Mouse (Mus musculus) heart, embryonic 15.5 days (tissue): ENCODE measurements around the gene Slc9a9. TPM values are rescaled to one million over a fixed set of nuclear protein-coding genes. Genes with fewer than 3 reads are reported as not detected.

Experiments
- ATAC-seq: fragments of 200-750 bp; cut with Nextera tagmentation; replicated peaks from 2 replicates; pipeline ENCODE4 v1.8.0; 2017; ENCODE audit warnings: low read depth, moderate TSS enrichment; ENCODE audit not compliant: insufficient number of reproducible peaks, insufficient read depth, low FRiP score
- H3K27ac ChIP-seq: fragments of 300-500 bp; sonication (generic); 2 replicates; pipeline ENCODE4 v1.5.1; 2015; ENCODE audit warnings: mild to moderate bottlenecking, inconsistent platforms
- H3K27me3 ChIP-seq: fragments of 300-500 bp; sonication (generic); 2 replicates; pipeline ENCODE4 v1.6.1; 2015; ENCODE audit warnings: inconsistent platforms
- H3K36me3 ChIP-seq: fragments of 300-500 bp; sonication (generic); 2 replicates; pipeline ENCODE4 v1.6.1; 2015; ENCODE audit warnings: mild to moderate bottlenecking, inconsistent platforms
- H3K4me1 ChIP-seq: fragments of 300-500 bp; sonication (generic); replicated peaks from 2 replicates; pipeline ENCODE4 v1.6.1; 2015; ENCODE audit warnings: inconsistent platforms
- H3K4me2 ChIP-seq: fragments of 300-500 bp; sonication (generic); 2 replicates; pipeline ENCODE4 v1.6.1; 2015; ENCODE audit warnings: inconsistent platforms, mild to moderate bottlenecking, moderate library complexity
- H3K4me3 ChIP-seq: fragments of 300-500 bp; sonication (generic); 2 replicates; pipeline ENCODE4 v1.5.1; 2015; ENCODE audit warnings: mild to moderate bottlenecking, inconsistent platforms
- H3K9ac ChIP-seq: fragments of 300-500 bp; sonication (generic); 2 replicates; pipeline ENCODE4 v1.6.1; 2015; ENCODE audit warnings: mild to moderate bottlenecking, inconsistent platforms
- H3K9me3 ChIP-seq: fragments of 300-500 bp; sonication (generic); replicated peaks from 2 replicates; pipeline ENCODE4 v1.6.1; 2016; ENCODE audit warnings: inconsistent platforms
- WGBS: fragments of 180-500 bp; shearing (Covaris S2); methylation state at CpG from one replicate; pipeline ENCODE4 v1.1.7; 2015; ENCODE audit warnings: mixed read lengths; 5-methylcytosine and 5-hydroxymethylcytosine counted together
- polyA plus RNA-seq: library from polyadenylated mRNA; unstranded; fragments of >200 nt; fragmentation: Nextera tagmentation; extraction: Ambion mirVana; gene quantifications from 2 replicates; pipeline ENCODE4 v1.2.1, GENCODE M21; 2015

The Slc9a9 gene
- polyA plus RNA-seq, 1 experiment from 2014 or later = 3.5 TPM

- H3K4me2 ChIP-seq = no peak overlapping the region
- no peak overlapping the region for H3K27ac ChIP-seq
- H3K27me3 ChIP-seq = no peaks in the 10 kb centered on the region
- H3K9me3 ChIP-seq = no peaks in the 10 kb centered on the region
- H3K4me1 ChIP-seq = no peaks in the 10 kb centered on the region
- H3K4me3 ChIP-seq = no peak overlapping the region
- H3K9ac ChIP-seq = no peak overlapping the region
- no peak for ATAC-seq
- no peaks in the 10 kb centered on the region for H3K36me3 ChIP-seq
- 82% methylated on average over 11 of the region's 11 CpGs for WGBS
Measured at GRCm38 (mm10) chr9:94839204-94839603, 169.5 kb downstream of the Slc9a9 start.

DNA sequence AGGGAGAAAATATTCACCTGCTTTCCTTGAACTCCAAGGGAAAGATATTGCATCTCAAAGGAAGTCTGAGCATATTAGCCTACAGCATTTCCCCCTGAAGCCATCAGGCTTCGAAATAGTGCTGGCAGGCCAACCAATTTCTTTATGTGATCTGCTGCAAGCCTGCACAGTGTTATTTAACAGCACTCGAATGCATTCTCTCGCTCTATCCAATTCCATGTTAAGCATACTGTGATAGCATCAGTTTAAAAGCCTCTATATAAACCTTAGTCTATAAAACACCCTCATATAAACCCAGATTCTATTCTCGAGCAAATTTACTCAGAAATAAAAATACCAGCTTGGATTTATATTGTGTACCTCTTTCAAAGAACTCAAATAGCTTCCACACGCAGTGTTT, 170.7 kb downstream of the Slc9a9 start:
- 79% methylated on average over 5 of the region's 5 CpGs for WGBS
- H3K4me2 ChIP-seq = no peak overlapping the region
- no peak overlapping the region for H3K27ac ChIP-seq
- ATAC-seq = no peak
- H3K4me3 ChIP-seq = no peak overlapping the region
- H3K9me3 ChIP-seq = no peaks in the 10 kb centered on the region
- no peaks in the 10 kb centered on the region for H3K27me3 ChIP-seq
- H3K4me1 ChIP-seq = no peaks in the 10 kb centered on the region
- H3K36me3 ChIP-seq = no peaks in the 10 kb centered on the region
- H3K9ac ChIP-seq = no peak overlapping the region

- ATAC-seq = no peak
- Histone ChIP-seq H3K9ac (no peak overlapping the region), H3K27ac (no peak overlapping the region), H3K27me3 (no peaks in the 10 kb centered on the region), H3K4me1 (no peaks in the 10 kb centered on the region), H3K4me2 (no peak overlapping the region), H3K4me3 (no peak overlapping the region), H3K36me3 (no peaks in the 10 kb centered on the region), H3K9me3 (no peaks in the 10 kb centered on the region)
- 84% methylated on average over 4 of the region's 4 CpGs for WGBS
Measured at GRCm38 (mm10) chr9:94840972-94841371, 171.3 kb downstream of the Slc9a9 start.

DNA sequence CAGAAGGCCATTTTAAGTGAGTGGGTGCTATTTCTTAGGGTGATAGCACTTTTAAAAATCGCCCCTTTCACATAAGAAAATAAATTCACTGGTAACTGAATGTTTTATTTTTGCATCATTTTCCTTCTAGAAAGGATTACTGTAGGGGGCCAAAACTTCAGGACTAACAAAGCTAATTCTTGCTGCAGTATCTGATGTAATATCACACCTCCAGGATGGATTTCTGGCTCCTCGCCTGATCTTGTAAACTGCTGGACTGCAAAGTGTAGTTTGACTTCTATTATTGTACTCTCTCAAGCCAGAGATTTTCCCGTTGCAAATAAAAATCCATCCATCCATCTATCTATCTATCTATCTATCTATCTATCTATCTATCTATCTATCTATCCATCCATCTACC, 174.5 kb downstream of the Slc9a9 start:
- Histone ChIP-seq H3K4me2 (no peak overlapping the region), H3K9ac (no peak overlapping the region), H3K4me1 (no peaks in the 10 kb centered on the region), H3K4me3 (no peak overlapping the region), H3K27me3 (no peaks in the 10 kb centered on the region), H3K9me3 (no peaks in the 10 kb centered on the region), H3K36me3 (no peaks in the 10 kb centered on the region), H3K27ac (no peak overlapping the region)
- WGBS = 74% methylated on average over 3 of the region's 3 CpGs
- no peak for ATAC-seq

DNA sequence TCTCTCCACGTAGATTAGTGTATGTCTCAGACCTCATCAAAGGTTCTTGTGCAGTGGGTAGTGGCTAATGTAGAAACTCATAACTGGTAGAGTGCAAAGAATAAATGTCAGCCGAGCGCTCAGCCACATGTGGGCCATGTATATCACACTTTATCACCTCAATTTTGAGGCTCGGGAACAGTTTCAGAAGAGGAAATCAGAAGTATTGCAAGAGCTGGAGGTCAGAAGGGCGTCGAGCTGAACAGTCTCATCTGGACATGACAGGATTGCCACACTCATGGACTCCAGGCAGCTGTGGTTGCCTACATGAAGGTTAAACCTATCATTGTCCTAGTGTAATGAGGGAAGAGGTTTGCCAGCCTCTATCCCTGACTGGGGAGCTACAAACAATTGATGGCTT, 177.9 kb downstream of the Slc9a9 start:
- H3K36me3 ChIP-seq = no peaks in the 10 kb centered on the region
- H3K4me3 ChIP-seq = no peak overlapping the region
- no peak overlapping the region for H3K27ac ChIP-seq
- no peaks in the 10 kb centered on the region for H3K9me3 ChIP-seq
- no peak for ATAC-seq
- H3K27me3 ChIP-seq = no peaks in the 10 kb centered on the region
- H3K4me2 ChIP-seq = no peak overlapping the region
- WGBS = 79% methylated on average over 6 of the region's 6 CpGs
- H3K4me1 ChIP-seq = no peaks in the 10 kb centered on the region
- H3K9ac ChIP-seq = no peak overlapping the region

DNA sequence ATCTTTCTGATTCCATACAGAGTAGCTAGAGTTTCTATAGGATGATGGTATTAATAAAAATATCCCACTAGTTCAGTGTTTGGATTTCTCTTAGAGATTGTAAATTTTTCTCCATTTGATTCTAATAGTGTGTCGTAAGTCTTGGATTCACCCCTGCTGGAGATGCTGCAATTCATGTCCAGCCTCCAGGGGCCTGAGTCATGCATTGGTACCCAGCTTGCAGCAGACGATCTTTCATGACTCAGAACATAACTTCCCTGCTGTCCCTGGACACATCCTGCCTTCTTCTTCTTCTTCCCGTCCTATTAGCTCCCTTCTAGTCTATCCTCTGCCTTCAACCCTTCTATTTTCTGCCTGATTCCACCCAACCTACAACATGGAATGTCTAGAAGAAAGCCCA, 181.8 kb downstream of the Slc9a9 start:
- WGBS = 65% methylated on average over 3 of the region's 3 CpGs
- ATAC-seq = no peak
- no peak overlapping the region for H3K4me3 ChIP-seq
- no peaks in the 10 kb centered on the region for H3K27me3 ChIP-seq
- no peak overlapping the region for H3K9ac ChIP-seq
- no peaks in the 10 kb centered on the region for H3K36me3 ChIP-seq
- H3K4me1 ChIP-seq = no peaks in the 10 kb centered on the region
- H3K27ac ChIP-seq = no peak overlapping the region
- H3K4me2 ChIP-seq = no peak overlapping the region
- no peaks in the 10 kb centered on the region for H3K9me3 ChIP-seq

DNA sequence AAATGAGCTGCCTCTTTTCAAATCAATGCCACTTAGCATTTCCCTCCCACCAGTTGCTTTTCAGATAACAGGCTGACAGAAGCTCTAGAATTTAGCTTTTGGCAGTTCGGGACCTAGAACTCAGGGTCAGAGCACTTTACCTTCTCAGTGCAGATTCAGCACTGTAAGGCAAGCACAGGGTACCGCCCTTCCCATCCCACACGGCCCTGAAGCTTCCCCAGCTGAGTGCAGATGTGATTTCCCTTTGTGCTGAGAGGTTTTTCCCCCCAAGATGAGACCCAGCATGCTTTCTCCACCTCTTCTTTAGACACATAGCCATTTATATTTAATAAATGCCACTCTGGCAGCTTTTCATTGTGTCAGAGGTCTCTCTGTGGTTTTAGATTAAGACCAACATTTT, 186.4 kb downstream of the Slc9a9 start:
- Histone ChIP-seq H3K9me3 (no peaks in the 10 kb centered on the region), H3K9ac (no peak overlapping the region), H3K4me1 (no peaks in the 10 kb centered on the region), H3K27me3 (no peaks in the 10 kb centered on the region), H3K36me3 (no peaks in the 10 kb centered on the region), H3K27ac (no peak overlapping the region), H3K4me2 (no peak overlapping the region), H3K4me3 (no peak overlapping the region)
- ATAC-seq = no peak
- WGBS = 43% methylated on average over 3 of the region's 3 CpGs

GRCm38 (mm10) chr9:94868557-94868956, 198.8 kb downstream of the Slc9a9 start:
- Histone ChIP-seq H3K4me3 (no peak overlapping the region), H3K4me2 (no peak overlapping the region), H3K4me1 (no peaks in the 10 kb centered on the region), H3K27me3 (no peaks in the 10 kb centered on the region), H3K36me3 (no peaks in the 10 kb centered on the region), H3K9ac (no peak overlapping the region), H3K27ac (no peak overlapping the region), H3K9me3 (no peaks in the 10 kb centered on the region)
- 81% methylated on average over 1 of the region's 1 CpGs for WGBS
- no peak for ATAC-seq

- Histone ChIP-seq H3K4me1 (no peaks in the 10 kb centered on the region), H3K27ac (no peak overlapping the region), H3K9me3 (no peaks in the 10 kb centered on the region), H3K4me2 (no peak overlapping the region), H3K4me3 (no peak overlapping the region), H3K36me3 (no peaks in the 10 kb centered on the region), H3K9ac (no peak overlapping the region), H3K27me3 (no peaks in the 10 kb centered on the region)
- ATAC-seq = no peak
- 62% methylated on average over 4 of the region's 4 CpGs for WGBS
Measured at GRCm38 (mm10) chr9:94869023-94869799, 199.5 kb downstream of the Slc9a9 start.

DNA sequence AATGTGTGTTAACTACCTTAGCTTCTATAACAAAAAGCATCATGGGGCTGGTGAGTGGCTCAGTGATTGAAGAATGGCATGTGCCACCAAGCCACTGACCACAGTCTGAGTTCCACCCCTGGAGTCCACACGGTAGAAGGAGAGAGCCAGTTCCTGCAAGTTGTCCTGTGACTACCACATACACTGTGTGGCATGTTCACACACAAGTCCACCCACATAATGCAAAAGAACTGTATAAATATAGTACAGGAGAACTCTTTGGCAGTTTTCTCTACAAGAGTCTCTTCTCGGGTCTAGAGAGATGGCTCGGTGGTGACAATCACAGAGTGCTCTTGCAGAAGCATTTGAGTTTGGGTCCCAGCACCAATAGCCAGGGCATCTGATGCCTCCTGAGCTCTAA, 212.8 kb downstream of the Slc9a9 start:
- H3K27me3 ChIP-seq = no peaks in the 10 kb centered on the region
- ATAC-seq = no peak
- 88% methylated on average over 3 of the region's 3 CpGs for WGBS
- H3K4me1 ChIP-seq = no peaks in the 10 kb centered on the region
- no peak overlapping the region for H3K27ac ChIP-seq
- H3K36me3 ChIP-seq = no peaks in the 10 kb centered on the region
- no peaks in the 10 kb centered on the region for H3K9me3 ChIP-seq
- no peak overlapping the region for H3K4me3 ChIP-seq
- H3K4me2 ChIP-seq = no peak overlapping the region
- no peak overlapping the region for H3K9ac ChIP-seq

GRCm38 (mm10) chr9:94883435-94883834, 213.7 kb downstream of the Slc9a9 start:
- H3K4me1 ChIP-seq = no peaks in the 10 kb centered on the region
- no peak overlapping the region for H3K9ac ChIP-seq
- WGBS = 69% methylated on average over 5 of the region's 5 CpGs
- no peak overlapping the region for H3K4me2 ChIP-seq
- H3K27me3 ChIP-seq = no peaks in the 10 kb centered on the region
- H3K27ac ChIP-seq = no peak overlapping the region
- no peak overlapping the region for H3K4me3 ChIP-seq
- no peaks in the 10 kb centered on the region for H3K9me3 ChIP-seq
- H3K36me3 ChIP-seq = no peaks in the 10 kb centered on the region
- ATAC-seq = no peak

DNA sequence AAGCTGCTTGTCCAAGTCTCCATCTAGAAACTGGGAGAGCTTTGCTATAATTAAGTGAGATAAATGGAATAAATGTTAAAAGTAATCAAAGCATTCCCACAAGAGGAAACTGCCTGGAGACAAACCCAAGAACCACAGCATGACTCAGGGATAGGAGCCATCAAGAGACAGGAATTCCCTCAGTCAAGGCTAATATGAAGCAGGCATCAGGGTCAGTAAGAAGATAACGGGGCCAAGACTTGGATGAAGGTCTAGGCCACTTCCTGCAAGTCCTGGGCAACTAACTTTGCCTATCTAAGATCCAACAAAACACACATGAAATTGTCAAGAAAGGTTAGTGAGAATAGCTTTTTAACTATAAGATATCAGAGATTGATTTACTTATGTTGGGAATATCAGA, 215.4 kb downstream of the Slc9a9 start:
- ATAC-seq = no peak
- Histone ChIP-seq H3K4me1 (no peaks in the 10 kb centered on the region), H3K4me2 (no peak overlapping the region), H3K9ac (no peak overlapping the region), H3K27me3 (no peaks in the 10 kb centered on the region), H3K9me3 (no peaks in the 10 kb centered on the region), H3K36me3 (no peaks in the 10 kb centered on the region), H3K27ac (no peak overlapping the region), H3K4me3 (no peak overlapping the region)
- 59% methylated on average over 1 of the region's 1 CpGs for WGBS
